ENCODE assay signal across 22 mouse cellular contexts in genomic region chr1:154686861-154687260, GRCm38 (mm10).
DNase-seq lines count a peak whose midpoint lies in the region; ATAC-seq and TF ChIP-seq lines count a peak whose summit lies in the region.
"Had no signal": no experiment of that assay in that cellular context is flagged by ENCODE, and none has a peak within 500 bp of the region (broad histone marks: within the 10 kb centered on the region; RNA-seq: fewer than 3 reads in every experiment).

No protein-coding gene starts in this region.

- H3K27ac ChIP-seq in hindbrain, postnatal 0 days, result no peak overlapping the region
- H3K27ac ChIP-seq in hindbrain, embryonic 11.5 days (ENCODE audit: low read depth, low read length), result no peak overlapping the region
- H3K27ac ChIP-seq: embryonic facial prominence, embryonic 15.5 days; forebrain, embryonic 12.5 days; heart, embryonic 13.5 days; lung, embryonic 15.5 days; macrophage; neural tube, embryonic 15.5 days had no signal

- H3K36me3 ChIP-seq in hindbrain, postnatal 0 days (ENCODE audit: insufficient read depth, low read length), result no peaks in the 10 kb centered on the region
- no peaks in the 10 kb centered on the region for H3K36me3 ChIP-seq in hindbrain, embryonic 11.5 days (ENCODE audit: control insufficient read depth, insufficient read depth, low read length)
- H3K36me3 ChIP-seq: embryonic facial prominence, embryonic 15.5 days; forebrain, embryonic 12.5 days; heart, embryonic 13.5 days; lung, embryonic 15.5 days; neural tube, embryonic 15.5 days had no signal

- WGBS in hindbrain, postnatal 0 days, result 49% methylated on average over 6 of the region's 6 CpGs
- 69% methylated on average over 6 of the region's 6 CpGs for WGBS in hindbrain, embryonic 11.5 days

- peak; percentile 10 for DNase-seq in hindbrain, postnatal 0 days (ENCODE audit: low spot score)
- no peak for DNase-seq in hindbrain, embryonic 11.5 days (ENCODE audit: low spot score)
- DNase-seq in brain, adult 2 months (ENCODE audit: low read depth, low spot score), result peak; percentile 88
- DNase-seq in cerebellum, adult 8-10 months, result peak; percentile 34
- DNase-seq in neural tube, embryonic 10.5 days (ENCODE audit: extremely low spot score, low spot score), result no peak
- no peak for DNase-seq in kidney, postnatal 14 days
- no peak for DNase-seq in testis, postnatal 10 days (ENCODE audit: low spot score)
- DNase-seq: adrenal gland, postnatal 14 days; heart, postnatal 36 days; kidney, adult 9 months; kidney, postnatal 4 days; layer of hippocampus, postnatal 36 days; thymus, adult 18-20 months had no signal

- H3K4me1 ChIP-seq in hindbrain, postnatal 0 days (ENCODE audit: insufficient read depth, low read length), result peaks cover 7% of the 10 kb centered on the region; the same call in 1 of the 2 replicates
- no peaks in the 10 kb centered on the region for H3K4me1 ChIP-seq in hindbrain, embryonic 11.5 days (replicated peaks; ENCODE audit: control insufficient read depth, insufficient read depth, low read length)
- H3K4me1 ChIP-seq: lung, embryonic 15.5 days had no signal

- H3K27me3 ChIP-seq in hindbrain, postnatal 0 days (ENCODE audit: insufficient read depth, low read length), result no peaks in the 10 kb centered on the region
- no peaks in the 10 kb centered on the region for H3K27me3 ChIP-seq in hindbrain, embryonic 11.5 days (ENCODE audit: control insufficient read depth, insufficient read depth, low read length)
- H3K27me3 ChIP-seq: embryonic facial prominence, embryonic 15.5 days; heart, embryonic 13.5 days; lung, embryonic 15.5 days; neural tube, embryonic 15.5 days had no signal

- peak; percentile 47; the same call in 1 of the 2 replicates for ATAC-seq in hindbrain, postnatal 0 days
- ATAC-seq in hindbrain, embryonic 11.5 days (ENCODE audit: low FRiP score), result no peak
- ATAC-seq in megakaryocyte, adult 5-6 weeks (ENCODE audit: poor library complexity, severe bottlenecking), result 0 out of 2 replicates have a peak, but pooled peaks have one; percentile 43
- ATAC-seq: activated CD4-positive, CD25-positive, alpha-beta regulatory T cell, adult 4 months; Patski had no signal

- H3K9me3 ChIP-seq in hindbrain, postnatal 0 days (ENCODE audit: low read length), result no peaks in the 10 kb centered on the region
- no peaks in the 10 kb centered on the region for H3K9me3 ChIP-seq in hindbrain, embryonic 11.5 days (ENCODE audit: control insufficient read depth, low read length)
- H3K9me3 ChIP-seq: embryonic facial prominence, embryonic 15.5 days; forebrain, embryonic 12.5 days; heart, embryonic 13.5 days; lung, embryonic 15.5 days; neural tube, embryonic 15.5 days had no signal

- no peak overlapping the region for H3K9ac ChIP-seq in hindbrain, postnatal 0 days (replicated peaks; ENCODE audit: low read length)
- H3K9ac ChIP-seq in hindbrain, embryonic 11.5 days (ENCODE audit: low read depth, low read length), result no peak overlapping the region
- H3K9ac ChIP-seq: embryonic facial prominence, embryonic 15.5 days; forebrain, embryonic 12.5 days; heart, embryonic 13.5 days; lung, embryonic 15.5 days; neural tube, embryonic 15.5 days had no signal

- TF ChIP-seq CTCF in hindbrain, postnatal 0 days (IDR thresholded peaks at IDR 0.05; ENCODE audit: low read depth), result no peak

- no peak overlapping the region for H3K4me3 ChIP-seq in hindbrain, postnatal 0 days (ENCODE audit: low read length)
- H3K4me3 ChIP-seq in hindbrain, embryonic 11.5 days (ENCODE audit: low read depth, low read length), result no peak overlapping the region
- H3K4me3 ChIP-seq: embryonic facial prominence, embryonic 15.5 days; forebrain, embryonic 12.5 days; heart, embryonic 13.5 days; lung, embryonic 15.5 days; neural tube, embryonic 15.5 days had no signal

- no peak overlapping the region for H3K4me2 ChIP-seq in hindbrain, postnatal 0 days (ENCODE audit: low read depth, low read length)
- no peak overlapping the region for H3K4me2 ChIP-seq in hindbrain, embryonic 11.5 days (replicated peaks; ENCODE audit: low read depth, low read length)
- H3K4me2 ChIP-seq: embryonic facial prominence, embryonic 15.5 days; forebrain, embryonic 12.5 days; heart, embryonic 13.5 days; lung, embryonic 15.5 days; neural tube, embryonic 15.5 days had no signal

Comparison
In these comparisons a context has a peak if more than half of its experiments do, and no peak if none do; other contexts are left out.
1. DNase-seq: peak in hindbrain, postnatal 0 days (single experiment), brain, adult 2 months (single experiment) and cerebellum, adult 8-10 months (single experiment); none in hindbrain, embryonic 11.5 days (single experiment), neural tube, embryonic 10.5 days (single experiment), kidney, postnatal 14 days (single experiment) and testis, postnatal 10 days (single experiment).